31 mouse cellular contexts compared by ENCODE assay signal in the genomic region with DNA sequence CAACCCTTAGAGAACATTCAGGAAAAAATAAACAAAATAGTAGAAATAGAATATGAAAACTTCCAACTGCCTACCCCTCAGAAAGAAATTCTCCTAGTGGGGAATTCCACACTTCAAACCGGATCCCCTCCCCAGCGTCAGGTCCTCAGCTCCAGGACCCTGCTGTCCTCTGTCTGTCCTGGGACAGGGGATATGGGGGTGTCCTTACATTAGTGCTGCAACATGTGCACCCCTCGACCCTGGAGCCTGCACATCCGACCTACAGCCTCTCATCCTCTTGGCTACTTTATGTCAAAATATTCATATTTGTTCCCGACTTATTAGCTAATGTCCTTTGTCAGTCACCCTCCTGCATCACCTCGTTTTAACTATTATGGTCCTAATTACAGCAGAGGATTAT.
"Had no signal": no experiment of that assay in that cellular context is flagged by ENCODE, and none has a peak within 500 bp of the region (broad histone marks: within the 10 kb centered on the region; RNA-seq: fewer than 3 reads in every experiment).

No protein-coding gene starts in this region.

- H3K27ac ChIP-seq: limb, embryonic 12.5 days; limb, embryonic 13.5 days; limb, embryonic 15.5 days; liver, embryonic 12.5 days; liver, embryonic 13.5 days; liver, embryonic 14.5 days; liver, embryonic 15.5 days; lung, embryonic 15.5 days; macrophage; midbrain, embryonic 10.5 days; midbrain, embryonic 12.5 days; midbrain, embryonic 13.5 days; midbrain, embryonic 15.5 days had no signal

- H3K9ac ChIP-seq: limb, embryonic 12.5 days; limb, embryonic 13.5 days; limb, embryonic 15.5 days; liver, embryonic 12.5 days; liver, embryonic 13.5 days; liver, embryonic 14.5 days; liver, embryonic 15.5 days; liver, postnatal 0 days; lung, embryonic 14.5 days; lung, embryonic 15.5 days; midbrain, embryonic 12.5 days; midbrain, embryonic 13.5 days; midbrain, embryonic 15.5 days had no signal

- H3K36me3 ChIP-seq: limb, embryonic 10.5 days; limb, embryonic 12.5 days; limb, embryonic 13.5 days; limb, embryonic 15.5 days; liver, embryonic 12.5 days; liver, embryonic 13.5 days; liver, embryonic 15.5 days; lung, embryonic 15.5 days; midbrain, embryonic 10.5 days; midbrain, embryonic 12.5 days; midbrain, embryonic 13.5 days; midbrain, embryonic 15.5 days had no signal

- H3K4me2 ChIP-seq: limb, embryonic 15.5 days; liver, embryonic 11.5 days; liver, embryonic 12.5 days; liver, embryonic 13.5 days; liver, embryonic 15.5 days; lung, embryonic 14.5 days; lung, embryonic 15.5 days; midbrain, embryonic 11.5 days; midbrain, embryonic 12.5 days; midbrain, embryonic 13.5 days; midbrain, embryonic 15.5 days had no signal

- H3K4me3 ChIP-seq: limb, embryonic 10.5 days; limb, embryonic 12.5 days; limb, embryonic 13.5 days; limb, embryonic 15.5 days; liver, embryonic 12.5 days; liver, embryonic 13.5 days; liver, embryonic 15.5 days; lung, embryonic 15.5 days; megakaryocyte, embryonic 14.5 days; midbrain, embryonic 10.5 days; midbrain, embryonic 12.5 days; midbrain, embryonic 13.5 days; midbrain, embryonic 15.5 days; myocyte had no signal

- H3K4me1 ChIP-seq: liver, embryonic 12.5 days; liver, embryonic 13.5 days; liver, embryonic 15.5 days; megakaryocyte, embryonic 14.5 days; midbrain, embryonic 12.5 days; midbrain, embryonic 13.5 days; midbrain, embryonic 15.5 days had no signal

- DNase-seq: left cerebral cortex, postnatal 4 days; liver; liver, embryonic 13.5 days; liver, postnatal 0 days; lung, adult 18-20 months; lung, adult 2 months; lung, embryonic 14.5 days; lung, postnatal 10 days; lung, postnatal 14 days; lung, postnatal 36 days; lung, postnatal 4 days; midbrain, embryonic 14.5 days had no signal

- ATAC-seq: liver, embryonic 12.5 days; liver, postnatal 0 days; lung, postnatal 0 days; midbrain, embryonic 13.5 days; midbrain, embryonic 15.5 days; midbrain, embryonic 16.5 days had no signal

- H3K27me3 ChIP-seq: limb, embryonic 12.5 days; limb, embryonic 15.5 days; liver, embryonic 12.5 days; liver, embryonic 13.5 days; liver, embryonic 15.5 days; lung, embryonic 15.5 days; midbrain, embryonic 12.5 days; midbrain, embryonic 13.5 days; midbrain, embryonic 15.5 days had no signal

- H3K9me3 ChIP-seq: limb, embryonic 10.5 days; limb, embryonic 12.5 days; limb, embryonic 13.5 days; limb, embryonic 15.5 days; liver, embryonic 12.5 days; liver, embryonic 13.5 days; liver, embryonic 15.5 days; lung, embryonic 15.5 days; megakaryocyte, embryonic 14.5 days; midbrain, embryonic 10.5 days; midbrain, embryonic 12.5 days; midbrain, embryonic 13.5 days; midbrain, embryonic 15.5 days had no signal
